Mouse (Mus musculus) telencephalon, adult 2 months (tissue): Measurements from ENCODE around the gene Lgals3.
A peak's percentile ranks its signal among the peaks of the same experiment; 100 is the strongest.

Experiments used
- DNase-seq: peaks from one replicate; pipeline ENCODE4 v3.0.0-alpha.2; 2011; ENCODE audit warnings: low read depth, low spot score

Lgals3 gene

GRCm38 (mm10) chr14:47369741-47370140 lies 2.2 kb downstream of the Lgals3 start:
- no peak for DNase-seq

- no peak for DNase-seq
Observed at GRCm38 (mm10) chr14:47370790-47371189, 3.2 kb downstream of the Lgals3 start.

DNA sequence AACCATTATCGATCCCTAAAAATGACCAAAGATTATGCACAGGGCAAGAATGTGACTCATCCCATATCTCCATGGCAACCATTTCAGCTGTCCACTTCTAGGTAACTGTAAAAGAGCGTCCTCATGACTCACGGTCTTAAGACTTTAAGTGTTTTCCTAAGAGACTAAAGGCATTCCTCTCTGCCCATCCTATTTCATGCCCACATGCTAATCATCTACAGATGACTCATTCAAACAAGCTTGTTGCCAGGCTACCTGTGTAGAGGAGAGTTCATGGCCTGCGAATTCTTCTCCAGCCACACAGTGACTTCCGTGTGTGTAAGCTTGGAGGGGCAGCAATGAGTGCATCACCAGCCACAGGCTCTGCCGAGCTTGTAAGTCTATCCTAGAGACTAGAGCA lies 4.1 kb downstream of the Lgals3 start:
- DNase-seq, result no peak

DNA sequence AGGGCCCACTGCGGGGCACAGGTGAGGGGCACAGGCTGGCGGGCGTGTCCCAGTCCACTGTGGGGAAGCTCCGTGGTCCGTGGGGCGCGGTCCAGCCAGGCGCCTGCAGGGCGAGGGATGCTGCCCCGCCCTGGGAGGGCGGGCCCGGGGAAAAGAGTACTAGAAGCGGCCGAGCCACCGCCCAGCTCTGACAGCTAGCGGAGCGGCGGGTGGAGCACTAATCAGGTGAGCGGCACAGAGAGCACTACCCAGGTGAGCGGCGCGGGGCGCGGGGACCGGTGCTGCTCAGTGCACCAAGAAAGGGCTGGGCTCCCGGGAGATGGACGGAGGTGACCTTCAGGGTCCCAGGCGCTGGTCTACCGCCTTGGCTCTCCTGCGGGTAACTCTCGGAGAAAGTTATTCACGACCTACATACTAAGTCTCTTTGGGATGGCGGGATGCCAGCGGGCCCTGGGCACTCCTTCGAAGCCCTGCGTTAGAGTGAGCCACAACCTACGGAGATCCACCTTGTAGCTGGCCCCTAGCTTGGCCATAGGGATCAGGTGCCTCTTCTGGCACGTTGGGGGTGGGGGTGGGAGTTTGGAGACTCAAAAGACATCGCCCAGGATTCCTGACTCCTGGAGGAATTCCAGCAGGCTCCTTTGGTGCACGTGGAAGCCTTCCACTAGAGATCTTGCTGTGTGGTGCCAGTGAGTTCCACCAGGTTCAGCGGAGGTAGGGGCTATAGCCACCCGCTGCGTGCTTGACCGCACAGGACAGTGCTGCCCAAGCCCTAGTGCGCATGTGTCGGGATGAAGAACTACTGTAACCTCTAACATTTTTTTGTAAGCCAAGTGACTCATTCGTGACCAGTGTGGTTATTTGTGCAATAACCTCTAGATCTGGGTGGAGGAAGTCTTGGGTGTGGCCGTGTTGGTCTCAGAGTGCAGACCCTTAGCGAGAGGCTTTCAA lies 6.5 kb downstream of the Lgals3 start:
- no peak for DNase-seq

GRCm38 (mm10) chr14:47376526-47376925 lies 9.0 kb downstream of the Lgals3 start:
- DNase-seq, result no peak

DNA sequence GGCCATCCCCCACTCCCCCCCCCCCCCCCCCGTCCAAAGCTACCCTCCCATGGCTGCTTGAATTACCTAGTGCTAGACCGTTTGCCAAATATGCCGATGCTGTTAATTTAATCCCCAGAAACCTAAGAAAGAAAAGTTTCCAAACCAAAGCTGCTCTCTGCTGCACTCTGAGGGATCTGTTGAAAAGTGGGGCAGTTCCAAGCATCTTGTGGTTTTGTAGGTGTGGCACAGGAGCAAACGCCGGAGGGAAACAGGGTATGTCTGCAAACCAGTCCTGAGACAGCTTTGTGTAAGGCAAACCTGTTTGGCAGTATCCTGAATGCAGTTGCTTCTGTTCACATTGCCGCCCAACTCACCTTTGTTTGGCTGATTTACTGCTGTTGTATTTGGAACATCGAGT lies 10.8 kb downstream of the Lgals3 start:
- DNase-seq, result no peak

DNA sequence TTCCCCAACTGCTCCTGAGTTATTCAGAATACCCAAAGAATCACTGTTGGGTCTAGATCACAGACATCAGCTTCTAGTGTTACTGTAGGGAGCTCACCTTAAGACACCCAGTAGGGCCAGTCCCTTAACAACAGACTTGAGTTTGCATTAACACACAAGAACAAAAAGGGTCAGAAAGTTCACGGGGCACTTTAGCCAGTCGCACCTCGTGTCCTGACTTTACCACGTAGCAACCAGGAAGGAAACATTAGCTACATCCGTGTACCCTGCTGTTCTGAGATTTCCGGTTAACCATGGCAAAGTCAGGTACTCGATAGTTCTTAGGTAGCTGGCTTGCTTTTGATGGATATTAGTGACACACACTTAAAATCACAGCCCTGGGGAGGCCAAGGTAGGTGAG lies 16.4 kb downstream of the Lgals3 start:
- no peak for DNase-seq

- DNase-seq, result no peak
Observed at GRCm38 (mm10) chr14:47384653-47385052, 17.1 kb downstream of the Lgals3 start.

- DNase-seq, result no peak
Observed at GRCm38 (mm10) chr14:47386125-47386524, 18.6 kb downstream of the Lgals3 start.

DNA sequence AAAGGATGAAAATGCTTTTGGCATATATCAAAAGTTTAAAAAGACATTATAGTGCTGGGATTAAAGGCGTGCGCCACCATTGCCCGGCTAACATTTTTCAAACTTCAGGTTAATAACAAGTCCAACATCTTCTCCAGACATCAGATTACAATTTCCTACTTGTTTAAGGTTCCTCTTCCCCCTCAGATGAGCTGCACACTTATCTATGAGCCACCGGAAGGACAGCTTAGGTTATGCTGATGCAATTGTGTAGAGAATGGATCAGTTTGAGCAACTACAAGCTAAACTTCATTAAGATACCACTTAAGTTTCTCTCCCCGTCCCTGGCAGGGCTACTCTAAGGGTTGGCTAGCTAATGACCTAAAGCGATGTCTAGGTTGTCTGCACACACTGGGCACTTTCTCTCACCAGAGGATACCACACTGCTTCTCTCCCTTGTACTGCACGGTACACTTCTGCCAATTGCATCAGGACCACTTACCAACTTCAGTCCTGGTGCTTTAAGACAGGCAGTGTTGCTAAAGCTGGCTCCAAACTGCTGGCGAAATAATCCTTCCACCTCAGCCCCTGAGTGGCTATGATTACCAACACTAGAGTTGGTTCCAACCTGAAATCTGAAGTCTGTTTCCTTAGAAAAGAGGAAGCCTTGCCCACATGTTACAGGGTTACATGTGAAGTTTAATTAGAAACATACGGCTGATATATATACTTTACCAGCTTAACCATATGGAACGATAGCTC lies 26.0 kb downstream of the Lgals3 start:
- DNase-seq, result no peak

DNA sequence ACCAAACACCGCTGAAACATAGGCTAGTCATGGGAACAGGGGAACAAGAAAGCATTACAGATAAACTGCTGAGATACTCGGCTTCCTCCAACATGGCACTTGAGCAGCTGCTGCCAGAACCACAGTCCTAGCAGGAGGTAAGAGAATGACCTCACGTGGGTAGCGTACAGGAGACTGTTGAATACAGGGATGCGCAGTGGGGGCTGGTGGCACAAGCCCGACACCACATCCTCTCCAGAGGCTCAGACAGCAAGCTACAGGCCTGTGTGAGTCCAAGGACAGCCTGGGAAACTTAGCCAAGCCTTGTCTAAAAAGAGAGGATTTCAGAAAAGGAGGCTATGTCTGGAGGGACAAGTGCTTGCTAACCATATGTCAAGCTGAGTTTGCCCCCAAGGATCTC lies 27.5 kb downstream of the Lgals3 start:
- no peak for DNase-seq

DNA sequence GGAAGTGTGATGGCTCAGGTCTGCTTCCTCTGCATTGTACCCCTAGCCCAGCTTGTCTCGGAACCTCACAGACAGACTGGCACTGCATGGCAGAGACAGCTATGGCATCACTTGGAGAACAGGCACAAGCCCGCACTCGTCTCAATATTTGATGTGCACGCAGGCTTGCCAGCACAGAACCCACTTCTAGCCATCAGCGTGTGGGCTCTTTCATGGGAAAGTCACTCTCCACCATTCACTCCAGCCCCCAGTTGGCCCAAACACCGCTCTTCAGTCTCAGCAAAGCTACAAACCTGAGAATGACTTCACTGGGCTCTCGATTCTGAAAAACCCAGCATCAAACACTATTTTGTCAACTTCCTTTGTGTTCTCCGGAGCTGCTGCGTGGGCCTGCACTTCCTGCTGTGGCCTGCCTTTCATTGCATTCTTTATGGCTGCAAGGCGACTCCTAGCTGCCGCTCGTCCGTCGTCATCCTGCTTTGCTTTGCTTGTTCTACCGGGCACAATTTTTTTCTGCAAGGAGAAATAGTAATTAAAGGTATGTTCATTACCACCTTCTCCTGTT lies 28.0 kb downstream of the Lgals3 start:
- DNase-seq, result no peak

DNA sequence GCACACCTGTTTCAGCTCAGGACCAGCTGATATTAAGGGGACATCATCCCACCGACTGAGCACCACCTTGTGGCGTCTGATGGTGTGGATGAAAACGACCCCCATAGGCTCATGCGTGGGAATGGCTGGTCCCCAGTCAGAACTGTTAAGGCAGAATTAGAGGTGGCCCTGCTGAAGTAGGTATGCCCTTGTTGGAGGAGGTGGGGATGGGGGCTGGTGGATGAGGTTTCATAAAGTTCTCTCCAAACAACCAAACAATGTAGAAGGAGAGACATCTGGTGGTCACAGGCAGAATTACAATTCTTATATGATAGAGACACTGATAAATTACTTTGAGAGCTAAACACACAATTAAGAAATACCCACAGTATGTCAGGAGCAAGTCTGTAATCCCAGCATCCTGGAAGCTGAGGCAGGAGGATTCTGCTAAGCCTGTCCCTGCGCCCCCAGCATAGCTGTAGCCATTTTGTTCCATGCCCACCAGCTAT lies 28.7 kb downstream of the Lgals3 start:
- DNase-seq, result no peak

- no peak for DNase-seq
Observed at GRCm38 (mm10) chr14:47402735-47403134, 35.2 kb downstream of the Lgals3 start.

GRCm38 (mm10) chr14:47406000-47406399 lies 38.4 kb downstream of the Lgals3 start:
- DNase-seq, result no peak

DNA sequence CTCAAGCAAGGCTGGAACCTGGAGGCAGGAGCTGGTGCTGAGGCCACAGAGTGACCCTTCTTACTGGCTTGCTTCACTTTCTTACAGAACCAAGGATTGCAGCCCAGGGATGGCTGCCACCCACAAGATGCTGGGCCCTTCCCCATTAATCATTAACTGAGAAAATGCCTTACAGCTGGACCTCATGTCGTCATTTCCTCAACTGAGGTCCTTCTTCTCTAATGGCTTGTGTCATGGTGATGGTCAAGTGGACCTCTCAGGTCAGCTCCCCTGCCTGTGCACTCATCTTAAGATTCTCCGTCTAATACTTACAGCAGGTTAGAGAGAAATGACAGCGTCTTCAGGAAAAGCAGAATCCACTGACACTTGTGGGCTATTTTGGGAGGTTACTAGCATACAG lies 49.8 kb downstream of the Lgals3 start:
- no peak for DNase-seq

DNA sequence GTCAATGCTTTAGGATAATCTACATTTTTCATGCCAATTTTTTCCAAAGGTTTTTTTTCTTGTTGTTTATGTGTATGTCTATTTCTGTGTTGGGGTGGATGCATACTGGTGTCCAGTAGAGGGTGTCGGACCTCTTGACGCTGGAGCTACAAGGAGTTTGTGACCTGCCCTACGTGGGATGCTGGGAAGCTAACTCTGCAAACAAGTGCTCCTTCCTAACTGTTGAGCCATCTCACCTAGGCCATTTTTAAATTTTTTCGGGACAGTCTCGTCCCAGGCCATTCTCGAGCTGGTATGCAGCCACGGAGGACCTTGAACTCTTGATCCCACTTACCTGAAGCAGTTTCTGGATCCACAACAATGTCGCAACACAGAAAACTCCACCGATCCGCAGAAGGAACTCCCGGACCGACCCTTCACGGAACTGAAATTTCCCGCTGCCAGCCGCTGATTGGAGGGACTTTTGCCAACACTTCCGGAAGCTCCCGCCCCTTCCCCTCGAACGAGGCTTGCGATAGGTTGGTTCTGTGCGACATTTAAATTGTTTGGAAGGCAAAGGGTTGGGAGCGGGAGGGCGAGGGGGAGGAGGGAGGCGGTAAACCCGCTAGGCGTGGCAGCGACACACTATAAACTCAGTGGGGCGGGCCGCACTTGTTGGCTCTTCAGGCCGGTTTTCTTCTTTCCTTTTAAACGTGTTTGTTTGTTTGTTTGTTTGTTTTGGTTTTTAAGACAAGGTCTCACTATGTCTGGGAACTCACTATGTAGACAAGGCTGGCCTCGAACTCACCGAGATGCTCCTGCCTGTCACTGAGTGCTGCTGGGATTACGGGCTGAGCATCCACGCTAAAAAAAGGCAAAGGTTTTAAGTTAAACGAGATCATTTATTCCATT lies 50.5 kb downstream of the Lgals3 start, which contains the start of gene Dlgap5:
Gene Dlgap5 (minus strand): TSS at position 633 of the 891 bp plus-strand sequence.
- peak; percentile 68 for DNase-seq

- no peak for DNase-seq
Observed at GRCm38 (mm10) chr14:47418666-47418991, 51.1 kb downstream of the Lgals3 start.

- no peak for DNase-seq
Observed at GRCm38 (mm10) chr14:47419034-47419625, 51.6 kb downstream of the Lgals3 start.

DNA sequence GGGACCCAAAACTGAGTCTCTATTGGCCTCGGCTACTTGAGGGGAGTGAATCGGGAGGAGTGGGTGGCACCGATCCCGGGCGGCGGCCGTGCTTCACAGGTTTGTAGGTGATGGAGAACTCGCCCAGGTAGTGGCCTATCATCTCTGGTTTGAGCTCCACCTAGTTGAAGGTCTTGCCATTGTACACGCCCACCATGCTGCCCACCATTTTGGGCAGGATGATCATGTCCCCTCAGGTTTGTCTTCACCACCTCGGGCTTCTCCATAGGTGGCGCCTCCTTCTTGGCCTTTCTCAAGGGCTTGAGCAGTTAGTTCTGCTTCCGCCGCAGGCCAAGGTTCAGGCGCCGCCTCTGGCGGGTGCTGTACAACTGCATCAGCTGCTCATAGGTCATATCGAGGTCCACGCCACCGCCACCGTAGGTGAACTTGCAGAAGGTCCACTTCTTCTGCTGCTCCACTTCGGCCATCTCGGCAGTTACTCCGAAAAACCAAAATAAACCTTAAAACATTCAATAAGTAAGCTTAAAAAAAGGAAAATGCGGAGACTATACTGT lies 52.2 kb downstream of the Lgals3 start:
- no peak for DNase-seq

GRCm38 (mm10) chr14:47421606-47422005 lies 54.1 kb downstream of the Lgals3 start:
- DNase-seq, result no peak
